Mouse (Mus musculus) heart, adult 2 months (tissue): Measurements from ENCODE around the gene Ttf1. TPM values are rescaled to one million over a fixed set of nuclear protein-coding genes. Genes with fewer than 3 reads are reported as not detected.

Source experiments
- DNase-seq, 2 experiments: peaks; one replicate each; pipeline ENCODE4 v3.0.0; 2021
- H3K27ac ChIP-seq: fragments of 200-600 bp; 2 replicates; pipeline ENCODE4 v1.8.1; 2022
- H3K27me3 ChIP-seq: fragments of 200-500 bp; 2 replicates; pipeline ENCODE4 v1.6.1; 2012; ENCODE audit warnings: mild to moderate bottlenecking, low read length, inconsistent platforms, mixed read lengths; ENCODE audit not compliant: control insufficient read depth, insufficient read depth
- H3K36me3 ChIP-seq: fragments of 200-500 bp; 2 replicates; pipeline ENCODE4 v1.6.1; 2012; ENCODE audit warnings: low read length, inconsistent platforms; ENCODE audit not compliant: control insufficient read depth, insufficient read depth
- H3K4me1 ChIP-seq: fragments of 200-500 bp; 2 replicates; pipeline ENCODE4 v1.6.1; 2011; ENCODE audit warnings: low read length; ENCODE audit not compliant: control insufficient read depth, insufficient read depth
- H3K4me3 ChIP-seq: fragments of 200-600 bp; 2 replicates; pipeline ENCODE4 v1.8.1; 2022
- H3K79me2 ChIP-seq: fragments of 200-500 bp; replicated peaks from 2 replicates; pipeline ENCODE4 v1.6.1; 2012; ENCODE audit warnings: mild to moderate bottlenecking, inconsistent platforms, low read length, moderate library complexity, mixed read lengths; ENCODE audit not compliant: control insufficient read depth, insufficient read depth
- H3K9ac ChIP-seq: fragments of 200-500 bp; 2 replicates; pipeline ENCODE4 v1.6.1; 2012; ENCODE audit warnings: low read depth, mild to moderate bottlenecking, control low read depth, inconsistent platforms, low read length, mixed read lengths
- CTCF ChIP-seq: fragments of 200-600 bp; IDR thresholded peaks from 2 replicates; pipeline ENCODE4 v1.8.1; 2022; ENCODE audit warnings: antibody characterized with exemption, mild to moderate bottlenecking, moderate library complexity
- EP300 ChIP-seq: fragments of 200-500 bp; IDR thresholded peaks from 2 replicates; pipeline ENCODE4 v1.6.1; 2011; ENCODE audit warnings: low read depth, low read length, control low read depth; ENCODE audit not compliant: insufficient read depth
- POLR2A ChIP-seq: fragments of 200-500 bp; IDR thresholded peaks from 2 replicates; pipeline ENCODE4 v1.6.1; 2011; ENCODE audit warnings: mild to moderate bottlenecking, low read depth, low read length, control low read depth; ENCODE audit not compliant: insufficient read depth
- whole genome bisulfite sequencing: fragments of 180-500 bp; shearing (Covaris S2); methylation state at CpG from one replicate; pipeline ENCODE4 v1.1.7; 2018; 5-methylcytosine and 5-hydroxymethylcytosine counted together
- intact Hi-C: fragments of 180-260 bp; cut with DNase I; formaldehyde crosslinking; loops from one replicate; pipeline ENCODE4 v1.15.1; 2025
- polyA plus RNA-seq: library from polyadenylated mRNA; depleted of rRNA; stranded (reverse); fragments of >200 nt; gene quantifications from 2 replicates; pipeline ENCODE4 v1.2.3, GENCODE M21; 2012
- total RNA-seq, 2 experiments: library from RNA; stranded (reverse); gene quantifications; 2 replicates each; pipeline ENCODE4 v1.2.3; 2021

The Ttf1 gene
- total and polyA plus RNA-seq, 3 experiments: 3.2 to 7.0 (median 6.1) TPM

DNA sequence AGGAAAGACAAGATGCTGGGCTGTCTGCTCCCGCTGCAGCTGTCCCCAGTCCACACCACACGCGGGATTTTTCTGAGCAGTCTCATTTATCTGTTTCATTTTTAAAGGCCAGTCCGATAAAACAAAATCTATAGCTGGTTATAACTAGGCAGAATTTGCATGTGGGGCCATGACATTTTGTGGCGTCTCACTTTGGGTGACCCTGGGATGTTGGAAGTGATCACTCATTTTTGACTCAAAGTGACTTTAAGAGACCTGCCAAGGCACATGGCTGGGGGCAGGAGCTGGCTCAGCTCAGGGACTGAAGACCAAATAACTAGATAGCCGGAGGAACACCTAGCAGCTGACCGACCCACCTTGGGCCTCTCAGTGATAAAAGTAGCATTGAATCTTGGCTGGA is 37.1 kb upstream of the Ttf1 start:
- TF ChIP-seq EP300 (no peak), POLR2A (no peak), CTCF (no peak)
- Histone ChIP-seq H3K4me1 (no peaks in the 10 kb centered on the region), H3K79me2 (no peaks in the 10 kb centered on the region), H3K9ac (no peak overlapping the region), H3K36me3 (no peaks in the 10 kb centered on the region), H3K27ac (no peak overlapping the region), H3K27me3 (no peaks in the 10 kb centered on the region; the same call in 1 of the 2 replicates), H3K4me3 (no peak overlapping the region)
- intact Hi-C loops: no loop called here
- WGBS: 86% methylated on average over 7 of the region's 7 CpGs
- DNase-seq: no peak

GRCm38 (mm10) chr2:29025284-29025683 is 34.8 kb upstream of the Ttf1 start:
- no peak overlapping the region for H3K27ac ChIP-seq
- H3K79me2 ChIP-seq: no peaks in the 10 kb centered on the region
- intact Hi-C loops: no loop called here
- DNase-seq: no peak
- no peaks in the 10 kb centered on the region for H3K36me3 ChIP-seq
- no peak overlapping the region for H3K4me3 ChIP-seq
- WGBS: 62% methylated on average over 5 of the region's 5 CpGs
- no peak overlapping the region for H3K9ac ChIP-seq
- TF ChIP-seq POLR2A: no peak
- TF ChIP-seq EP300: no peak
- TF ChIP-seq CTCF: no peak
- no peaks in the 10 kb centered on the region; the same call in 1 of the 2 replicates for H3K27me3 ChIP-seq
- H3K4me1 ChIP-seq: no peaks in the 10 kb centered on the region

DNA sequence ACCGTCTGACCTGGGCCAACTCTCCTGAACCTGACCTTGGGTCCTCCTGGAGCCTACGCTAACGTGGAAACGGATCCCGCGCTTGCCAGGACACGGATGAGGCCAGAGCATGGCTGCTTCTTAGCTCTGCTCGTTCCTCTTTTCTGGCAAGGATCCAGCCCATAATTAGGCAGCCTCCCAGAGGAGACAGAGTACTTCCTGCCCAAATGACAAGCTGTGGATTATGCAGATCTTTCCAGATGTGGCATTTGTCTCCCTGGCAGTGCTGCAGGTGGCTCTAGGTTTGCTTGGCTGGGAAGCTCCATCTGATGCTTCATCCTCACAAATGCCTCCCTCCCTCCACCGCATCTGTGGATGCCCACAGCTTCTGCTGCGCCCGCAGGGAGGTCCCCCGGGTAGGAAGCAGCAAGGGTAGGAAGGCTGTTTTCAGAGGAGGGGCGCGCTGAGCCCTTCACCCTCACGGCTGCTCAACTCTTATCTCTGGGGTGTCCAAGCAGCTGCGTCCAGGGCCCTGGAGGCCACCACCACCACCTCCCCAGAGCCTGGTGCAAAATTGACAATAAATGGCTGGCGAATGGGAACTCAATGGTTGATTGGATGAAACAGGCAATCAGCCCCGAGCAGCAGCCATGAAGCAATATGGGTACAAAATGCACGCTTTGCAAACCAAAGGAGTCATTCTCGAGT is 29.9 kb upstream of the Ttf1 start:
- no peak overlapping the region for H3K4me3 ChIP-seq
- no peaks in the 10 kb centered on the region for H3K36me3 ChIP-seq
- WGBS: 22% methylated on average over 20 of the region's 20 CpGs
- H3K9ac ChIP-seq: no peak overlapping the region
- no peaks in the 10 kb centered on the region for H3K79me2 ChIP-seq
- peak; percentile 9 to 27 for DNase-seq
- H3K27ac ChIP-seq: no peak overlapping the region
- H3K4me1 ChIP-seq: no peaks in the 10 kb centered on the region
- H3K27me3 ChIP-seq: no peaks in the 10 kb centered on the region; the same call in 1 of the 2 replicates
- intact Hi-C loops: no loop called here
- TF ChIP-seq EP300: no peak
- no peak for TF ChIP-seq CTCF
- no peak for TF ChIP-seq POLR2A

GRCm38 (mm10) chr2:29031951-29032350 is 28.1 kb upstream of the Ttf1 start:
- no peak for DNase-seq
- 92% methylated on average over 4 of the region's 4 CpGs for WGBS

GRCm38 (mm10) chr2:29034542-29035475 is 25.3 kb upstream of the Ttf1 start:
- Histone ChIP-seq H3K4me3 (no peak overlapping the region), H3K27me3 (peaks cover 3% of the 10 kb centered on the region; the same call in 1 of the 2 replicates), H3K36me3 (no peaks in the 10 kb centered on the region), H3K27ac (no peak overlapping the region), H3K4me1 (no peaks in the 10 kb centered on the region), H3K79me2 (no peaks in the 10 kb centered on the region), H3K9ac (no peak overlapping the region)
- TF ChIP-seq POLR2A (no peak), CTCF (no peak), EP300 (no peak)
- WGBS: 59% methylated on average over 20 of the region's 20 CpGs
- DNase-seq: no peak
- intact Hi-C loops: no loop called here

More at GRCm38 (mm10) chr2:29031951-29032350, 28.1 kb upstream of the Ttf1 start:
- intact Hi-C loops: no loop called here
- Histone ChIP-seq H3K36me3 (no peaks in the 10 kb centered on the region), H3K27ac (no peak overlapping the region), H3K4me1 (no peaks in the 10 kb centered on the region), H3K27me3 (no peaks in the 10 kb centered on the region; the same call in 1 of the 2 replicates), H3K4me3 (no peak overlapping the region), H3K79me2 (no peaks in the 10 kb centered on the region), H3K9ac (no peak overlapping the region)
- TF ChIP-seq EP300: no peak
- no peak for TF ChIP-seq CTCF
- no peak for TF ChIP-seq POLR2A

- Histone ChIP-seq H3K79me2 (no peaks in the 10 kb centered on the region), H3K4me3 (no peak overlapping the region), H3K36me3 (no peaks in the 10 kb centered on the region), H3K27ac (no peak overlapping the region), H3K4me1 (no peaks in the 10 kb centered on the region), H3K9ac (no peak overlapping the region), H3K27me3 (0 out of 2 replicates have a peak, but pooled peaks cover 3% of the 10 kb centered on the region)
- DNase-seq: no peak
- intact Hi-C loops: no loop called here
- WGBS: 65% methylated on average over 8 of the region's 8 CpGs
- TF ChIP-seq CTCF (no peak), EP300 (no peak), POLR2A (no peak)
These were observed 24.4 kb upstream of the Ttf1 start for GRCm38 (mm10) chr2:29035698-29036097.
